Mouse (Mus musculus): ENCODE measurements around the gene Arhgef38. TPM values are rescaled to one million over a fixed set of nuclear protein-coding genes. Genes with fewer than 3 reads are reported as not detected.

The Arhgef38 gene
- polyA plus RNA-seq, 1 experiment from 2014 or later, result 4.5 TPM

- no peak overlapping the region for H3K4me3 ChIP-seq (replicated peaks; ENCODE audit: low read depth, low read length)
- TF ChIP-seq CTCF (IDR thresholded peaks at IDR 0.05; ENCODE audit: low read depth), result no peak
- no peak for ATAC-seq (replicated peaks; ENCODE audit: low FRiP score, low read depth)
- H3K9me3 ChIP-seq (replicated peaks; ENCODE audit: low read length), result no peaks in the 10 kb centered on the region
- H3K27ac ChIP-seq, result no peak overlapping the region
- no peaks in the 10 kb centered on the region; the same call in 1 of the 2 replicates for H3K4me1 ChIP-seq (replicated peaks; ENCODE audit: insufficient read depth, low read length)
- H3K4me2 ChIP-seq (ENCODE audit: low read length), result no peak overlapping the region
- H3K27me3 ChIP-seq (ENCODE audit: insufficient read depth, low read length), result no peaks in the 10 kb centered on the region
- no peak for DNase-seq (ENCODE audit: low spot score)
- WGBS, result 80% methylated on average over 2 of the region's 2 CpGs
- no peak overlapping the region for H3K9ac ChIP-seq (ENCODE audit: low read depth, low read length)
- peaks cover 26% of the 10 kb centered on the region for H3K36me3 ChIP-seq (ENCODE audit: insufficient read depth, low read length)
Measured at GRCm38 (mm10) chr3:133098909-133099308, 135.8 kb downstream of the Arhgef38 start.

GRCm38 (mm10) chr3:133098336-133098735 lies 136.4 kb downstream of the Arhgef38 start:
- Histone ChIP-seq H3K27me3 (ENCODE audit: insufficient read depth, low read length) (no peaks in the 10 kb centered on the region), H3K9ac (ENCODE audit: low read depth, low read length) (no peak overlapping the region), H3K4me1 (replicated peaks; ENCODE audit: insufficient read depth, low read length) (no peaks in the 10 kb centered on the region; the same call in 1 of the 2 replicates), H3K27ac (no peak overlapping the region), H3K9me3 (replicated peaks; ENCODE audit: low read length) (no peaks in the 10 kb centered on the region), H3K4me2 (ENCODE audit: low read length) (no peak overlapping the region), H3K36me3 (ENCODE audit: insufficient read depth, low read length) (peaks cover 24% of the 10 kb centered on the region), H3K4me3 (replicated peaks; ENCODE audit: low read depth, low read length) (no peak overlapping the region)
- no peak for DNase-seq (ENCODE audit: low spot score)
- no peak for TF ChIP-seq CTCF (IDR thresholded peaks at IDR 0.05; ENCODE audit: low read depth)
- no peak for ATAC-seq (replicated peaks; ENCODE audit: low FRiP score, low read depth)
- WGBS, result 93% methylated on average over 4 of the region's 4 CpGs

- Histone ChIP-seq H3K36me3 (ENCODE audit: insufficient read depth, low read length) (peaks cover 24% of the 10 kb centered on the region), H3K4me3 (replicated peaks; ENCODE audit: low read depth, low read length) (no peak overlapping the region), H3K9me3 (replicated peaks; ENCODE audit: low read length) (no peaks in the 10 kb centered on the region), H3K9ac (ENCODE audit: low read depth, low read length) (no peak overlapping the region), H3K27me3 (ENCODE audit: insufficient read depth, low read length) (no peaks in the 10 kb centered on the region), H3K4me1 (replicated peaks; ENCODE audit: insufficient read depth, low read length) (no peaks in the 10 kb centered on the region; the same call in 1 of the 2 replicates), H3K27ac (no peak overlapping the region), H3K4me2 (ENCODE audit: low read length) (no peak overlapping the region)
- no peak for ATAC-seq (replicated peaks; ENCODE audit: low FRiP score, low read depth)
- no peak for DNase-seq (ENCODE audit: low spot score)
- no peak for TF ChIP-seq CTCF (IDR thresholded peaks at IDR 0.05; ENCODE audit: low read depth)
- 94% methylated on average over 6 of the region's 6 CpGs for WGBS
Measured at GRCm38 (mm10) chr3:133097936-133098335, 136.8 kb downstream of the Arhgef38 start.

GRCm38 (mm10) chr3:133094305-133094704 lies 140.4 kb downstream of the Arhgef38 start:
- Histone ChIP-seq H3K4me3 (replicated peaks; ENCODE audit: low read depth, low read length) (no peak overlapping the region), H3K27me3 (ENCODE audit: insufficient read depth, low read length) (no peaks in the 10 kb centered on the region), H3K4me2 (ENCODE audit: low read length) (no peak overlapping the region), H3K9ac (ENCODE audit: low read depth, low read length) (no peak overlapping the region), H3K4me1 (replicated peaks; ENCODE audit: insufficient read depth, low read length) (peaks cover 5% of the 10 kb centered on the region; the same call in 1 of the 2 replicates), H3K27ac (no peak overlapping the region), H3K9me3 (replicated peaks; ENCODE audit: low read length) (no peaks in the 10 kb centered on the region), H3K36me3 (ENCODE audit: insufficient read depth, low read length) (peaks cover 10% of the 10 kb centered on the region; the same call in 1 of the 2 replicates)
- 27% methylated on average over 1 of the region's 1 CpGs for WGBS
- DNase-seq (ENCODE audit: low spot score), result no peak
- no peak for TF ChIP-seq CTCF (IDR thresholded peaks at IDR 0.05; ENCODE audit: low read depth)
- no peak for ATAC-seq (replicated peaks; ENCODE audit: low FRiP score, low read depth)

- DNase-seq (ENCODE audit: low spot score) (no peak), ATAC-seq (replicated peaks; ENCODE audit: low FRiP score, low read depth) (no peak)
- Histone ChIP-seq H3K27me3 (ENCODE audit: insufficient read depth, low read length) (no peaks in the 10 kb centered on the region), H3K36me3 (ENCODE audit: insufficient read depth, low read length) (peaks cover 3% of the 10 kb centered on the region; the same call in 1 of the 2 replicates), H3K4me2 (ENCODE audit: low read length) (peak overlapping the region; percentile 90), H3K9me3 (replicated peaks; ENCODE audit: low read length) (no peaks in the 10 kb centered on the region), H3K27ac (no peak overlapping the region), H3K4me3 (replicated peaks; ENCODE audit: low read depth, low read length) (no peak overlapping the region; the same call in 1 of the 2 replicates), H3K4me1 (replicated peaks; ENCODE audit: insufficient read depth, low read length) (peaks cover 5% of the 10 kb centered on the region; the same call in 1 of the 2 replicates), H3K9ac (ENCODE audit: low read depth, low read length) (no peak overlapping the region)
- 66% methylated on average over 1 of the region's 1 CpGs for WGBS
- TF ChIP-seq CTCF (IDR thresholded peaks at IDR 0.05; ENCODE audit: low read depth), result no peak
Measured at GRCm38 (mm10) chr3:133092936-133093335, 141.8 kb downstream of the Arhgef38 start.

- Histone ChIP-seq H3K4me2 (ENCODE audit: low read length) (peak overlapping the region; percentile 90), H3K4me3 (replicated peaks; ENCODE audit: low read depth, low read length) (peak overlapping the region; percentile 99), H3K4me1 (replicated peaks; ENCODE audit: insufficient read depth, low read length) (peaks cover 5% of the 10 kb centered on the region; the same call in 1 of the 2 replicates), H3K36me3 (ENCODE audit: insufficient read depth, low read length) (no peaks in the 10 kb centered on the region), H3K27ac (peak overlapping the region; percentile 96), H3K9ac (ENCODE audit: low read depth, low read length) (peak overlapping the region; percentile 93), H3K27me3 (ENCODE audit: insufficient read depth, low read length) (no peaks in the 10 kb centered on the region), H3K9me3 (replicated peaks; ENCODE audit: low read length) (no peaks in the 10 kb centered on the region)
- WGBS, result 0% methylated on average over 7 of the region's 7 CpGs
- no peak for TF ChIP-seq CTCF (IDR thresholded peaks at IDR 0.05; ENCODE audit: low read depth)
- ATAC-seq (replicated peaks; ENCODE audit: low FRiP score, low read depth) (no peak), DNase-seq (ENCODE audit: low spot score) (no peak)
Measured at GRCm38 (mm10) chr3:133092274-133092853, 142.4 kb downstream of the Arhgef38 start.

All from kidney, postnatal 0 days (tissue).